Mouse (Mus musculus): ENCODE results near the gene Dpt. TPM values are rescaled to one million over a fixed set of nuclear protein-coding genes. Genes with fewer than 3 reads are reported as not detected.
"Not testable (repeated sequence)": the region's sequence is repeated elsewhere in the genome, so short reads cannot be mapped to it uniquely, and the experiment has no call there.

Gene Dpt
- total RNA-seq (2021): 10 to 100 TPM; 86.1 to 90.5 TPM
- long read RNA-seq, experiment 1, transcript Dpt-201 (4 exons, 1,724 nt): major isoform, 9 of 23 reads
- long read RNA-seq, experiment 1, partial matches to known transcripts: 2 of 23 reads
- long read RNA-seq, experiment 1, other reads (novel, unspliced or antisense): 12 of 23 reads
- long read RNA-seq, experiment 2, transcript Dpt-201 (4 exons, 1,724 nt): major isoform, 6 of 19 reads
- long read RNA-seq, experiment 2, partial matches to known transcripts: 0 of 19 reads
- long read RNA-seq, experiment 2, other reads (novel, unspliced or antisense): 13 of 19 reads

GRCm38 (mm10) chr1:164796471-164796870, at the start of gene Dpt:
TSS of gene Dpt (plus strand) at chr1:164796644.
- DNase-seq: peak; percentile 83

GRCm38 (mm10) chr1:164753736-164754135, 42.7 kb upstream of the Dpt start:
- DNase-seq: no peak

- peak in 1 of 2 experiments; percentile 4 for DNase-seq
Observed at GRCm38 (mm10) chr1:164755671-164756070, 40.8 kb upstream of the Dpt start.

- peak; percentile 23 to 27 for DNase-seq
Observed at GRCm38 (mm10) chr1:164756951-164757350, 39.5 kb upstream of the Dpt start.

- no peak for DNase-seq
Observed at GRCm38 (mm10) chr1:164758401-164758800, 38.0 kb upstream of the Dpt start.

- peak in 1 of 2 experiments; percentile 15 for DNase-seq
Observed at GRCm38 (mm10) chr1:164762276-164762675, 34.2 kb upstream of the Dpt start.

GRCm38 (mm10) chr1:164766646-164767045, 29.8 kb upstream of the Dpt start:
- DNase-seq: no peak

- peak; percentile 93 to 95 for DNase-seq
Observed at GRCm38 (mm10) chr1:164770611-164771010, 25.8 kb upstream of the Dpt start.

- no peak for DNase-seq
Observed at GRCm38 (mm10) chr1:164780851-164781510, 15.5 kb upstream of the Dpt start.

- DNase-seq: no peak
Observed at GRCm38 (mm10) chr1:164786165-164786564, 10.3 kb upstream of the Dpt start.

GRCm38 (mm10) chr1:164787771-164788170, 8.7 kb upstream of the Dpt start:
- DNase-seq: no peak

GRCm38 (mm10) chr1:164788292-164788691, 8.2 kb upstream of the Dpt start:
- DNase-seq: no peak

GRCm38 (mm10) chr1:164790296-164790695, 6.1 kb upstream of the Dpt start:
- DNase-seq: not testable (repeated sequence)

- DNase-seq: peak; percentile 47 to 58
Observed at GRCm38 (mm10) chr1:164793049-164793448, 3.4 kb upstream of the Dpt start.

GRCm38 (mm10) chr1:164797746-164798285, 1.4 kb downstream of the Dpt start:
- no peak for DNase-seq

GRCm38 (mm10) chr1:164798471-164798922, 2.1 kb downstream of the Dpt start:
- DNase-seq: peak; percentile 71 to 89

- DNase-seq: no peak
Observed at GRCm38 (mm10) chr1:164799161-164799560, 2.7 kb downstream of the Dpt start.

GRCm38 (mm10) chr1:164804277-164804676, 7.8 kb downstream of the Dpt start:
- no peak for DNase-seq

- no peak for DNase-seq
Observed at GRCm38 (mm10) chr1:164804751-164805435, 8.4 kb downstream of the Dpt start.

GRCm38 (mm10) chr1:164809371-164809770, 12.9 kb downstream of the Dpt start:
- DNase-seq: peak; percentile 60 to 81

- no peak for DNase-seq
Observed at GRCm38 (mm10) chr1:164811296-164811695, 14.9 kb downstream of the Dpt start.

GRCm38 (mm10) chr1:164814243-164814642, 17.8 kb downstream of the Dpt start:
- peak; percentile 41 to 53 for DNase-seq

GRCm38 (mm10) chr1:164815330-164815729, 18.9 kb downstream of the Dpt start:
- DNase-seq: peak; percentile 13 to 28

All from heart, adult 18-20 months (tissue).